Mouse (Mus musculus): ENCODE data around the gene Sirpa.

The Sirpa gene

GRCm38 (mm10) chr2:129653632-129654031, 61.0 kb downstream of the Sirpa start:
- DNase-seq, result no peak

- DNase-seq, result no peak
Measured at GRCm38 (mm10) chr2:129654233-129654950, 61.8 kb downstream of the Sirpa start.

- DNase-seq, result no peak
Measured at GRCm38 (mm10) chr2:129655033-129655432, 62.4 kb downstream of the Sirpa start.

- no peak for DNase-seq
Measured at GRCm38 (mm10) chr2:129658796-129659195, 66.2 kb downstream of the Sirpa start.

GRCm38 (mm10) chr2:129660020-129660419, 67.4 kb downstream of the Sirpa start:
- DNase-seq, result peak; percentile 58

- no peak for DNase-seq
Measured at GRCm38 (mm10) chr2:129662484-129662883, 69.8 kb downstream of the Sirpa start.

GRCm38 (mm10) chr2:129671911-129672310, 79.3 kb downstream of the Sirpa start:
- DNase-seq, result no peak

- DNase-seq, result peak; percentile 77
Measured at GRCm38 (mm10) chr2:129674935-129675634, 82.5 kb downstream of the Sirpa start.

- DNase-seq, result no peak
Measured at GRCm38 (mm10) chr2:129677664-129678063, 85.0 kb downstream of the Sirpa start.

- DNase-seq, result no peak
Measured at GRCm38 (mm10) chr2:129679066-129679465, 86.4 kb downstream of the Sirpa start.

- DNase-seq, result no peak
Measured at GRCm38 (mm10) chr2:129680236-129680635, 87.6 kb downstream of the Sirpa start.
